Mouse (Mus musculus): ENCODE data around the gene Ifitm5.

DNA sequence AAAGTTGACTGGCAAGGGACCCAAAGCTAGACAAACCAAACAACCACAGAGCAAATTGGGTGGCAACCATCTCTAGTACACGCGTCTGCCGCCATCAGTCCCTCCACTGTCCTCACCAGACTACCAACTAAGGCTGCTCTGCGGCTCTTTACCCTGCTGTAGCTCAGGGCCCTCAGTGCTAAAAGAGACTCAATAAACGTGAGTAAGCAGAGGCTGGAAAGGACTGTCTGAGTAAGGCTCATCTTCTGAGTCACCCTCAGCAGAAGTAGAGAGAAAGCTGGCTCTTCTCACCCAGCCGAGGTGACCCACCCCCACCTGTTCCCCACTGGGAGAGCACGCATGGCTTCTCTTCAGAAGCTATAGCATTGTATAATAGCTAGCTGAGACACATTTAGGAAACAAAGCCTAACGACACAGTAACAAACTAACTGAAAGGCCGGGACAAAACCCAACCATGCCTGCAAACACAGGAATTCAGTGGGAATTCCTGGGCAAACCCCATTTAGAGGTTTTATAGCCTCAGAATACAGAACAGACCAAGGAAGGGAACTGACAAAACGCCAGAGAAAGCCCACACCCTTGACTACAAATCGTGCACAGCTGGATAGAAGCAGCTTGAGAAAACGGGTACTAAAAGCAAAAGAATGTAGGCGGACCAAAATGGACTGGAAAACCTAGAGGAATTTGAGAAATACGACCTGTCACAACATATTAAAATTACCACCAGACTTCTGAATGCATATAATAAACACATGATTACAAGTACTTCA, 23.5 kb upstream of the Ifitm5 start:
- TF ChIP-seq GATA1 (IDR thresholded peaks at IDR 0.05; ENCODE audit: borderline replicate concordance, low read length): no peak
- no peak for TF ChIP-seq FLI1 (IDR thresholded peaks at IDR 0.05; ENCODE audit: low read length)

Data from megakaryocyte, embryonic 14.5 days (primary cell).